Mouse (Mus musculus): ENCODE data around the gene Trim80. TPM values are rescaled to one million over a fixed set of nuclear protein-coding genes. Genes with fewer than 3 reads are reported as not detected.
"Not testable (repeated sequence)": the region's sequence is repeated elsewhere in the genome, so short reads cannot be mapped to it uniquely, and the experiment has no call there.

Gene Trim80
- polyA plus RNA-seq, 1 experiment: not detected

DNA sequence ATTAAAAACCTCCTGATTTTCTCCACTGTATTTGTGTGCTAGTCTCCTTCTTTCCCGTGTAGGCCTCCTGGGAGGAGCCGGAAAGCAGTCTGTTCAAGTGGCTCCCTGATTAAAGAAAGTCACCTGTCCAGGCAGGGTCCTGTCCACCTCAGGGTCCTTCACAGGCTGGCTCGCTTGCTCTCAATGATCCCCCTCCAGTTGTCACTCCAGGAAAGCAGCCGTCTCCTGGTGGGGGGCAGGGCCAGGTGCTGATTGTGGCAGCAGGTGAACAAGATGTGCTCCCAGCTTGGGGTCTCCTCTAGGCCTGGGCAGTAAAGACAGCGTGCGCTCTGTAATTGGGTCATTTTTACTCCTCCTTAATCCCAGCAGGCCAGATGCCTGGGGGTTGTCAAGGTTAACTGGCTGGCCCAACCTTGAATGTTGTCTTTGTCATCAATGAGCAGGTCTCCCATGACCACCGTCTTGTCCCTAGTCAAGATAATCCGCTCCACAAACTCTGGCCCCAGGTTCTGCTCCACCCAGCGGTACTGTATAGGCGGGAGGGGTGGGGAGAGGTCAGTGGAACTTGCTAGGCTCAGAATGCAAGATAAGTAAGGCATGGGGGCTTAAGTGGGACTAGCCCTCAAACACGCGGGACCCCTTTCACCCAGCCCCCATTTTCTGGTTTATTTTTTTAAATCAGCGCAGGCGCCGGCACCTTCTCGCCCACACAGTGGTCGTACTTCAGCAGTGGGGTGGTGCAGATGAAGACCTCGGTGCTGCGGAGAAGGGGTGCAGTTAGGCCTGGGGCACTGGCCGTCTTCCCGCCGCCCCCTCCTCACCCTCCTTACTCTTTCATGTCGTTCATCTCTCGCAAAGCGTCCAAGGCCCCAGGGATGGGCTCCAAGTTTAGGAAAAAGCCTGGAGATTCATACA, 50.4 kb downstream of the Trim80 start:
- H3K4me3 ChIP-seq (ENCODE audit: insufficient read depth, low read length): peak overlapping the region; percentile 79
- H3K27ac ChIP-seq (ENCODE audit: insufficient read depth, low read depth, low read length): no peak overlapping the region
- peaks cover 3% of the 10 kb centered on the region for H3K4me1 ChIP-seq (ENCODE audit: control insufficient read depth, insufficient read depth, low read length)
- no peak for TF ChIP-seq POLR2A (IDR thresholded peaks at IDR 0.05; ENCODE audit: borderline replicate concordance, low read depth, low read length)
- TF ChIP-seq CTCF (IDR thresholded peaks at IDR 0.05; ENCODE audit: low read depth, low read length): no peak

DNA sequence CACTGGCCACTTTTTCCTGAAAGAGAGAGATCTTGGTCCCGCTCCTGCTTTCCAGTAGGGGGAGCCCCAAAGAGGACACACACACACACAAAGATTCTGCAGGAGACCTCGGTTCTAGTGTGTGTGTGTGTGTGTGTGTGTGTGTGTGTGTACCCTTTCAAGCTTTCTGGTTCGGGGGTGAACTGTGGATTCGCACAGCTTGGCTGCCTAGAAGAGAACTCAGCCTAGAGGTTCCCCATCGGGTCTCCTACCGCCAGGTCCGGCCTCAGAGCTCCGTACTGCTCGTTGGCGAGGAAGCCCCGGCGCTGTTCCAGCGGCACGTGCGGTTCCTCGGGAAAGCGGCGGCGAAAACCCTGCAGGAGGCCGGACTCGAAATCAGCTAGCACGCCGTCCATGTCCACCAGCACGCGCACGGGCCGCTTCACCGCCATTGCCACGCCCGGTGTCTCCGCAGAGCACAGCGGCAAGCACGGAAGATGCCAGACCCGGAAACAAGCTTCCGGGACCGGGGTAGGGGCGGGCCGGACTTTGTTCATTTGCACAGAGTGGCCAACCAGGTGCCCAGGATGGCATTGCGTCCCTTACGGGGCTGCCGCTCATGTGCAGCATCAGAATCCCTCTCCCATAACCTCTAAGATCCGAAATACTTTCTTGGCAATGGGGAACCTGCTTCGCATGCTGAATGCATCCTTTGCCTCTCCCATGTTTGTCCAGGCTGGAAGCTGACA, 51.2 kb downstream of the Trim80 start, which contains the start of gene Nt5c:
Gene Nt5c, minus strand, starts transcription at position 507 of the 728 bp plus-strand sequence.
- peak; percentile 78 for TF ChIP-seq CTCF (IDR thresholded peaks at IDR 0.05; ENCODE audit: low read depth, low read length)
- TF ChIP-seq POLR2A (IDR thresholded peaks at IDR 0.05; ENCODE audit: borderline replicate concordance, low read depth, low read length): no peak
- H3K4me3 ChIP-seq (ENCODE audit: insufficient read depth, low read length): peak within 1 kb of the TSS; percentile 79
- peak within 1 kb of the TSS; percentile 59 for H3K27ac ChIP-seq (ENCODE audit: insufficient read depth, low read depth, low read length)
- peaks cover 4% of the 10 kb centered on the region for H3K4me1 ChIP-seq (ENCODE audit: control insufficient read depth, insufficient read depth, low read length)

DNA sequence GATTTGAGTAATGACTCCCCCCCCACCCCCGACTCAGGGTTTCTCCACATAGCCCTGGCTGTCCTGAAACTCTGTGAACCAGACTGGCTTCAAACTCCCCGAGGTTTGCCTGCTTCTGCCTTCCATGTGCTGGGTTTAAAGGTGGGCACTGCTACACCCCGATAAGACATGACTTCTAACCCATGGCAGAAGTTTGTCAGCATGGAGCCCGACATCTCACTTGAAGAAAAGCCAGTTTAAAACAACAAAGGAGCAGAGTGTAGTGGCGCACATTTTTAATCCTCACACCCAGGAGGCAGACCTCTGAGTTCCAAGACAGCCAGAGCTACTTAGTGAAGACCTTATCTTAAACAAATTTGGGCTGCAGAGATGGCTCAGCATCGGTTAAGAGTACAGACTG, 52.0 kb downstream of the Trim80 start:
- H3K4me3 ChIP-seq (ENCODE audit: insufficient read depth, low read length): peak overlapping the region; percentile 79
- no peak overlapping the region for H3K27ac ChIP-seq (ENCODE audit: insufficient read depth, low read depth, low read length)
- TF ChIP-seq CTCF (IDR thresholded peaks at IDR 0.05; ENCODE audit: low read depth, low read length) (no peak), POLR2A (IDR thresholded peaks at IDR 0.05; ENCODE audit: borderline replicate concordance, low read depth, low read length) (no peak)
- H3K4me1 ChIP-seq (ENCODE audit: control insufficient read depth, insufficient read depth, low read length): peaks cover 4% of the 10 kb centered on the region

DNA sequence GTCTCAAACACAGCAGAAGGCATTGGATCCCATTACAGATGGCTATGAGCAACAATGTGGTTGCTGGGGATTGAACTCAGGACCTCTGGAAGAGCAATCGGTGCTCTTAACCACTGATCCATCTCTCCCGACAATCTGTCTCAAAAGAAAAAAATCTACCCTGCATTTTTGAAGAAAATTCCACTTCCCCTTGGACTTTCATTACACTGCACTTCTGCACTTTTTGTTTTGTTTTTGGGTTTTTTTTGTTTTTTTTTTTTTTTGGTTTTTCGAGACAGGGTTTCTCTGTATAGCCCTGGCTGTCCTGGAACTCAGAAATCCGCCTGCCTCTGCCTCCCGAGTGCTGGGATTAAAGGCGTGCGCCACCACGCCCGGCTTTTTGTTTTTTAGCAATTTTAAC, 56.2 kb downstream of the Trim80 start:
- not testable (repeated sequence) for H3K4me1 ChIP-seq (ENCODE audit: control insufficient read depth, insufficient read depth, low read length); H3K4me3 ChIP-seq (ENCODE audit: insufficient read depth, low read length); H3K27ac ChIP-seq (ENCODE audit: insufficient read depth, low read depth, low read length)

Other genes with a start within 250 kb of the Trim80 start
- gene Grin2c, start 173.3 kb upstream of the Trim80 start, polyA plus RNA-seq (2012; ENCODE audit: insufficient read depth, insufficient read length, missing spikeins): not detected in 2 replicates
- gene Fdxr, start 163.5 kb upstream of the Trim80 start, polyA plus RNA-seq (2012; ENCODE audit: insufficient read depth, insufficient read length, missing spikeins): 7.8 and 9.6 TPM in 2 replicates
- 1.5 and 1.9 TPM in 2 replicates for gene Fads6, start 142.9 kb upstream of the Trim80 start, polyA plus RNA-seq (2012; ENCODE audit: insufficient read depth, insufficient read length, missing spikeins)
- gene Otop2, start 133.4 kb upstream of the Trim80 start, polyA plus RNA-seq (2012; ENCODE audit: insufficient read depth, insufficient read length, missing spikeins): not detected in 2 replicates
- gene Ush1g, start 118.5 kb upstream of the Trim80 start, polyA plus RNA-seq (2012; ENCODE audit: insufficient read depth, insufficient read length, missing spikeins): not detected in 2 replicates
- gene Otop3, start 105.8 kb upstream of the Trim80 start, polyA plus RNA-seq (2012; ENCODE audit: insufficient read depth, insufficient read length, missing spikeins): not detected in 2 replicates
- 0.78 TPM in 1 of 2 replicates, not detected in the other for gene Hid1, start 72.8 kb upstream of the Trim80 start, polyA plus RNA-seq (2012; ENCODE audit: insufficient read depth, insufficient read length, missing spikeins)
- gene Cdr2l, start 58.6 kb upstream of the Trim80 start, polyA plus RNA-seq (2012; ENCODE audit: insufficient read depth, insufficient read length, missing spikeins): 0.15 and 0.64 TPM in 2 replicates
- gene Mrpl58, start 36.8 kb upstream of the Trim80 start, polyA plus RNA-seq (2012; ENCODE audit: insufficient read depth, insufficient read length, missing spikeins): 38.2 and 49.0 TPM in 2 replicates
- gene Atp5h, start 20.6 kb upstream of the Trim80 start, polyA plus RNA-seq (2012; ENCODE audit: insufficient read depth, insufficient read length, missing spikeins): 393 and 435 TPM in 2 replicates
- 27.0 and 28.0 TPM in 2 replicates for gene Kctd2, start 20.4 kb upstream of the Trim80 start, polyA plus RNA-seq (2012; ENCODE audit: insufficient read depth, insufficient read length, missing spikeins)
- gene Slc16a5, start 21.9 kb downstream of the Trim80 start, polyA plus RNA-seq (2012; ENCODE audit: insufficient read depth, insufficient read length, missing spikeins): not detected in 2 replicates
- gene Armc7, start 35.1 kb downstream of the Trim80 start, polyA plus RNA-seq (2012; ENCODE audit: insufficient read depth, insufficient read length, missing spikeins): 31.1 and 35.2 TPM in 2 replicates
- 66.3 and 79.3 TPM in 2 replicates for gene Nt5c, start 51.3 kb downstream of the Trim80 start, polyA plus RNA-seq (2012; ENCODE audit: insufficient read depth, insufficient read length, missing spikeins)
- 166 and 168 TPM in 2 replicates for gene Jpt1, start 73.8 kb downstream of the Trim80 start, polyA plus RNA-seq (2012; ENCODE audit: insufficient read depth, insufficient read length, missing spikeins)
- gene Sumo2, start 95.7 kb downstream of the Trim80 start, polyA plus RNA-seq (2012; ENCODE audit: insufficient read depth, insufficient read length, missing spikeins): 303 and 332 TPM in 2 replicates
- 32.3 and 34.6 TPM in 2 replicates for gene Nup85, start 123.9 kb downstream of the Trim80 start, polyA plus RNA-seq (2012; ENCODE audit: insufficient read depth, insufficient read length, missing spikeins)
- gene Mrps7, start 163.4 kb downstream of the Trim80 start, polyA plus RNA-seq (2012; ENCODE audit: insufficient read depth, insufficient read length, missing spikeins): 33.1 and 36.9 TPM in 2 replicates
- 60.1 and 81.9 TPM in 2 replicates for gene Gga3, start 163.5 kb downstream of the Trim80 start, polyA plus RNA-seq (2012; ENCODE audit: insufficient read depth, insufficient read length, missing spikeins)
- 90.6 and 96.3 TPM in 2 replicates for gene Mif4gd, start 172.4 kb downstream of the Trim80 start, polyA plus RNA-seq (2012; ENCODE audit: insufficient read depth, insufficient read length, missing spikeins)
- gene Slc25a19, start 187.8 kb downstream of the Trim80 start, polyA plus RNA-seq (2012; ENCODE audit: insufficient read depth, insufficient read length, missing spikeins): 27.0 and 37.0 TPM in 2 replicates